12 mouse cellular contexts compared by ENCODE assay signal in the genomic region with DNA sequence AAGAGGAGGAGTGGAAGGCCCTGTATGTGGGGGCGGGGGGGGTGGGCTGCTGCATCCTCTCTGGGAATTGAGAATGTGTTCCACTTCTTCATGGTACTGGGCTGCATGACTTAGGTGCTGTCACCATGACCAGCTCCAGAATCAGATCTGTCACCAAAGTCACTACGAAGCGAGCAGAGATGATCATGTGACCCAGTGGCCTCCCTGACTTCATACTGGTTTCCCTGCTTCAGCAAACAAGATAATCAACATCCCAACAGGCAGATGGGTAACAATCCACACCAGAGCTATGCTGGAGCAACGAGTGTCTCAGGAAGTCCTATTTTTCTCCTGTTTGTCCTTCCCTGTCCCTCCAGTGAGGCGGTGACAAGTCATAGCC. TPM values are rescaled to one million over a fixed set of nuclear protein-coding genes. Genes with fewer than 3 reads are reported as not detected.
A peak's percentile ranks its signal among the peaks of the same experiment; 100 is the strongest.
DNase-seq lines count a peak whose midpoint lies in the region; ATAC-seq and TF ChIP-seq lines count a peak whose summit lies in the region.
"Had no signal": no experiment of that assay in that cellular context is flagged by ENCODE, and none has a peak within 500 bp of the region (broad histone marks: within the 10 kb centered on the region; RNA-seq: fewer than 3 reads in every experiment).

No protein-coding gene starts in this region.

- H3K27ac ChIP-seq in lung, embryonic 14.5 days (ENCODE audit: low read depth) = peak overlapping the region; percentile 24; the same call in 1 of the 2 replicates
- H3K27ac ChIP-seq in hindbrain, embryonic 12.5 days = peak overlapping the region; percentile 6
- H3K27ac ChIP-seq in limb, embryonic 10.5 days = peak overlapping the region; percentile 88
- H3K27ac ChIP-seq in midbrain, embryonic 15.5 days = 0 out of 2 replicates have a peak overlapping the region, but pooled peaks have one; percentile 32

- H3K4me2 ChIP-seq in lung, embryonic 14.5 days = no peak overlapping the region
- H3K4me2 ChIP-seq in hindbrain, embryonic 12.5 days (replicated peaks) = no peak overlapping the region
- no peak overlapping the region for H3K4me2 ChIP-seq in midbrain, embryonic 15.5 days

- no peak for ATAC-seq in lung, embryonic 14.5 days (ENCODE audit: insufficient read depth)
- ATAC-seq in hindbrain, embryonic 12.5 days (ENCODE audit: low FRiP score) = no peak
- ATAC-seq in midbrain, embryonic 15.5 days (replicated peaks) = no peak

- whole genome bisulfite sequencing in lung, embryonic 14.5 days = 71% methylated on average over 5 of the region's 5 CpGs
- WGBS in hindbrain, embryonic 12.5 days = 81% methylated on average over 5 of the region's 5 CpGs
- WGBS in limb, embryonic 10.5 days = 74% methylated on average over 5 of the region's 5 CpGs
- WGBS in midbrain, embryonic 15.5 days = 74% methylated on average over 5 of the region's 5 CpGs

- no peak for DNase-seq in lung, embryonic 14.5 days
- no peak for DNase-seq in lung, postnatal 10 days
- no peak for DNase-seq in limb, embryonic 10.5 days (ENCODE audit: low spot score)
- DNase-seq in spleen, adult 12 weeks (ENCODE audit: low spot score) = no peak
- no peak for DNase-seq in lung, postnatal 25 days (ENCODE audit: low spot score)
- DNase-seq: cerebellum, adult 2 months; kidney, adult 8-10 months; layer of hippocampus, postnatal 36 days; right cerebral cortex, adult 18-20 months; thymus, adult 2 months had no signal

- TF ChIP-seq CTCF in lung, embryonic 14.5 days (IDR thresholded peaks at IDR 0.05; ENCODE audit: low read depth) = no peak

- H3K9me3 ChIP-seq in lung, embryonic 14.5 days (ENCODE audit: low read depth, low read length) = no peaks in the 10 kb centered on the region
- no peaks in the 10 kb centered on the region for H3K9me3 ChIP-seq in hindbrain, embryonic 12.5 days (replicated peaks)
- H3K9me3 ChIP-seq in limb, embryonic 10.5 days (replicated peaks) = no peaks in the 10 kb centered on the region
- no peaks in the 10 kb centered on the region for H3K9me3 ChIP-seq in midbrain, embryonic 15.5 days

- no peak overlapping the region for H3K9ac ChIP-seq in lung, embryonic 14.5 days
- H3K9ac ChIP-seq in hindbrain, embryonic 12.5 days = no peak overlapping the region
- no peak overlapping the region for H3K9ac ChIP-seq in midbrain, embryonic 15.5 days

- H3K4me1 ChIP-seq in lung, embryonic 14.5 days (ENCODE audit: insufficient read depth) = no peaks in the 10 kb centered on the region
- peaks cover 12% of the 10 kb centered on the region for H3K4me1 ChIP-seq in hindbrain, embryonic 12.5 days
- H3K4me1 ChIP-seq in limb, embryonic 10.5 days = peaks cover 36% of the 10 kb centered on the region
- peaks cover 6% of the 10 kb centered on the region; the same call in 1 of the 2 replicates for H3K4me1 ChIP-seq in midbrain, embryonic 15.5 days

- H3K36me3 ChIP-seq in lung, embryonic 14.5 days (ENCODE audit: insufficient read depth) = no peaks in the 10 kb centered on the region
- no peaks in the 10 kb centered on the region for H3K36me3 ChIP-seq in hindbrain, embryonic 12.5 days
- peaks cover 3% of the 10 kb centered on the region; the same call in 1 of the 2 replicates for H3K36me3 ChIP-seq in limb, embryonic 10.5 days
- H3K36me3 ChIP-seq in midbrain, embryonic 15.5 days (replicated peaks) = no peaks in the 10 kb centered on the region

- H3K4me3 ChIP-seq in lung, embryonic 14.5 days (ENCODE audit: low read depth, low read length) = no peak overlapping the region
- H3K4me3 ChIP-seq in hindbrain, embryonic 12.5 days = no peak overlapping the region
- H3K4me3 ChIP-seq in limb, embryonic 10.5 days = peak overlapping the region; percentile 27
- H3K4me3 ChIP-seq in midbrain, embryonic 15.5 days = no peak overlapping the region

- no peaks in the 10 kb centered on the region for H3K27me3 ChIP-seq in lung, embryonic 14.5 days (ENCODE audit: insufficient read depth, low read length)
- H3K27me3 ChIP-seq in hindbrain, embryonic 12.5 days = no peaks in the 10 kb centered on the region
- H3K27me3 ChIP-seq in limb, embryonic 10.5 days (ENCODE audit: low read depth, poor library complexity, severe bottlenecking) = no peaks in the 10 kb centered on the region
- no peaks in the 10 kb centered on the region for H3K27me3 ChIP-seq in midbrain, embryonic 15.5 days (replicated peaks)

RNA-seq across cellular contexts. Expression of a gene that starts 28.7 kb away (rescaled TPM):
- 1.4 and 1.5 TPM in 2 replicates for polyA plus RNA-seq in lung, embryonic 14.5 days (2014; fragmentation: Nextera tagmentation; extraction: Ambion mirVana)
- 3.3 and 4.5 TPM in 2 replicates for polyA plus RNA-seq in hindbrain, embryonic 12.5 days (2016; fragmentation: Nextera tagmentation; extraction: Ambion mirVana)
- 2.1 and 4.2 TPM in 2 replicates for polyA plus RNA-seq in limb, embryonic 10.5 days (2016; fragmentation: Nextera tagmentation; extraction: Ambion mirVana)
- polyA plus RNA-seq in midbrain, embryonic 15.5 days (2015; fragmentation: Nextera tagmentation; extraction: Ambion mirVana) = 14.5 and 16.0 TPM in 2 replicates

Comparison
In these comparisons a context has a peak if more than half of its experiments do, and no peak if none do; other contexts are left out.
1. H3K27ac ChIP-seq: peak in every context shown above with its lines; median percentile 88 in limb, embryonic 10.5 days; 32 in midbrain, embryonic 15.5 days; 24 in lung, embryonic 14.5 days; 6 in hindbrain, embryonic 12.5 days.